Mouse (Mus musculus): ENCODE results near the gene Telo2.

DNA sequence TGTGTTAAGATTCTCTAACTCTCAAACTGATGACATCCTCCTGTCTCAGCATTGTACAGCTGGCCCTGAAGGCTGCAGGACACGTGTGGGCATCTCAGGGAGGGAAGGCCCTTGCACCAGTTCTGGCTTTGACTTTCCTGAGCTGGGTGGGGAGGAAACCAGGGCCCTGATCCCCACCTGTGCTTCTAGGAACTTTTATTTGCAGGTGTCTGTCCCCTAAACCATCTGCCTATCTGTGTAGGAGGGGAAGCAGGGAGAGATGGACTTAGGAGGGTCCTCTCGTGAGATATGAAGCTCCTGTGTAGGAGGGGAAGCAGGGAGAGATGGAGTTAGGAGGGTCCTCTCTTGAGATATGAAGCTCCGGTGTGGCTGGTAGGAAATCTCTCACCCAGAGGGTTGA, 32.9 kb downstream of the Telo2 start:
- TF ChIP-seq CTCF (IDR thresholded peaks at IDR 0.05; ENCODE audit: low read depth, low read length), result no peak
- no peak for TF ChIP-seq TAL1 (conservative IDR thresholded peaks at IDR 0.05; ENCODE audit: low read depth, low read length)
- no peak for TF ChIP-seq GATA1 (IDR thresholded peaks at IDR 0.05; ENCODE audit: borderline replicate concordance, low read length)
